Mouse (Mus musculus): ENCODE measurements around the gene Nmnat2. TPM values are rescaled to one million over a fixed set of nuclear protein-coding genes. Genes with fewer than 3 reads are reported as not detected.

Nmnat2 gene
- total and polyA plus RNA-seq, 2 experiments from 2014 or later: 87.6 to 152 TPM

DNA sequence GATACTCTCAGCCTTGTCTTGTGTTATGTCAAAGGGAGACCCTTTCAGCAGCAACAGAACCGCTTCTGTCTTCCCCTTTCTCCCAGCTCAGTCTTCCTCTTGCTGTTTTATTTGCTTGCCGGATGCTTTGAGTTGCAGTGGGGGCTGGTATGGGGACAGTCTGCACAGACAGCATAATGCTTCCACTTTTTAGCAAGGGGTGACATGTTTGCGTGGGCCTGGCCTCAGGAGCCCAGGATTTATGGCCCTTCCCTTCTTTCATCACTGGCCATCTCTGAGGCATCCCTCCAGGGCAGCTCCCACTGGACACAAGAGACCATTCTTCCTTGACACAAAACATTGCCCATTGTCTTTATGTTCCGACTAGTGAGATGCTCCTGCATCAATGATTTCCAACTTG, 18.2 kb downstream of the Nmnat2 start:
- ATAC-seq (ENCODE audit: low FRiP score) (no peak), DNase-seq (ENCODE audit: low spot score) (no peak)
- 46% methylated on average over 4 of the region's 4 CpGs for WGBS

DNA sequence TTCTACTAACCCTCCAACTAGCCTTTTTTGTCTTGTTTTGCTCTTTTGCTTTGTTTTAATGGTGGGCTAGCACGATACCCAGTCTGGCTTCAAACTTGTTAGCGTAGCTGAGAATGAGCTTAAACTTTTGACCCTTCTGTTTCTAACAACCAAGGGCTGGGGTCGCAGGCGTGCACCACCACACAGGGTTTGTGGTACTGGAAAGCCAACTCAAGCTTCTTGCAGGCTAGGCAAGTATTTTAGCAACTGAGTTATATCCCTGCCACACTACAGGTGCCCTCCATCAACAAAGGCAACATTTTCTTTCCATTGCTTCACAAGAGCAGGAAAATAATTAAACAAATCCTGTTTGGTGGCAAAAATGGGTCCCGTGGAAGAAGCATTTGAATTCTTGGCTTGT, 18.6 kb downstream of the Nmnat2 start:
- Histone ChIP-seq H3K27ac (ENCODE audit: low read depth, low read length) (no peak overlapping the region), H3K4me1 (ENCODE audit: insufficient read depth, low read length) (peaks cover 3% of the 10 kb centered on the region; the same call in 1 of the 2 replicates), H3K36me3 (ENCODE audit: insufficient read depth, low read length) (no peaks in the 10 kb centered on the region), H3K27me3 (ENCODE audit: insufficient read depth, low read length) (no peaks in the 10 kb centered on the region), H3K4me3 (ENCODE audit: low read depth, low read length) (no peak overlapping the region), H3K9ac (replicated peaks; ENCODE audit: low read length, poor library complexity, severe bottlenecking) (no peak overlapping the region), H3K9me3 (ENCODE audit: low read length) (no peaks in the 10 kb centered on the region), H3K4me2 (ENCODE audit: low read depth, low read length, poor library complexity, severe bottlenecking) (no peak overlapping the region)
- no peak for ATAC-seq (ENCODE audit: low FRiP score)
- no peak for DNase-seq (ENCODE audit: low spot score)
- TF ChIP-seq CTCF (IDR thresholded peaks at IDR 0.05): no peak
- WGBS: 23% methylated on average over 5 of the region's 5 CpGs

More for the DNA sequence above, 18.2 kb downstream of the Nmnat2 start:
- Histone ChIP-seq H3K27me3 (ENCODE audit: insufficient read depth, low read length) (no peaks in the 10 kb centered on the region), H3K4me1 (ENCODE audit: insufficient read depth, low read length) (peaks cover 3% of the 10 kb centered on the region; the same call in 1 of the 2 replicates), H3K4me3 (ENCODE audit: low read depth, low read length) (no peak overlapping the region), H3K4me2 (ENCODE audit: low read depth, low read length, poor library complexity, severe bottlenecking) (no peak overlapping the region), H3K9ac (replicated peaks; ENCODE audit: low read length, poor library complexity, severe bottlenecking) (no peak overlapping the region), H3K9me3 (ENCODE audit: low read length) (no peaks in the 10 kb centered on the region), H3K36me3 (ENCODE audit: insufficient read depth, low read length) (no peaks in the 10 kb centered on the region), H3K27ac (ENCODE audit: low read depth, low read length) (no peak overlapping the region)
- TF ChIP-seq CTCF (IDR thresholded peaks at IDR 0.05): no peak

DNA sequence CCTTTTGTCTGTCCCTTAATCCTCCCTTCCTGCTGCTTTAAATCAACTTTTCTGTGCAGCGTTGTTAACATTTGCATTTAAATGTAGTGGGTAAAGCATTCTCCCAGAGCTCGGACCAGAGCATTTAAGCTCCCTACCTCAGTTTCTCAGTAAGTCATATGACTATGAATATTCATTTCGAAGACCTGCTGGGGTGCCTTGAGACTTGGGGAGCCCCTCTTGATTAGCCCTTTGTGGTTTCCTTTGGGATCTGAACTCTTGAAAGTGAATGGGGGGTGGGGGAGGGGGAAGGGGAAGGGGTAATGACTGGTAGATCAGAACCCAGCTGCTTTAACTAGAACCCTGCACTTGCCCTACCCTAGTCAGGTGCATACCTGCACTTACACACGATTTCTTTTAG, 19.1 kb downstream of the Nmnat2 start:
- no peak overlapping the region for H3K4me2 ChIP-seq (ENCODE audit: low read depth, low read length, poor library complexity, severe bottlenecking)
- no peak for DNase-seq (ENCODE audit: low spot score)
- no peak overlapping the region for H3K27ac ChIP-seq (ENCODE audit: low read depth, low read length)
- no peak for ATAC-seq (ENCODE audit: low FRiP score)
- no peaks in the 10 kb centered on the region for H3K27me3 ChIP-seq (ENCODE audit: insufficient read depth, low read length)
- no peaks in the 10 kb centered on the region for H3K36me3 ChIP-seq (ENCODE audit: insufficient read depth, low read length)
- H3K4me1 ChIP-seq (ENCODE audit: insufficient read depth, low read length): peaks cover 3% of the 10 kb centered on the region; the same call in 1 of the 2 replicates
- H3K9me3 ChIP-seq (ENCODE audit: low read length): no peaks in the 10 kb centered on the region
- WGBS: 13% methylated on average over 4 of the region's 4 CpGs
- no peak for TF ChIP-seq CTCF (IDR thresholded peaks at IDR 0.05)
- no peak overlapping the region for H3K9ac ChIP-seq (replicated peaks; ENCODE audit: low read length, poor library complexity, severe bottlenecking)
- H3K4me3 ChIP-seq (ENCODE audit: low read depth, low read length): no peak overlapping the region

DNA sequence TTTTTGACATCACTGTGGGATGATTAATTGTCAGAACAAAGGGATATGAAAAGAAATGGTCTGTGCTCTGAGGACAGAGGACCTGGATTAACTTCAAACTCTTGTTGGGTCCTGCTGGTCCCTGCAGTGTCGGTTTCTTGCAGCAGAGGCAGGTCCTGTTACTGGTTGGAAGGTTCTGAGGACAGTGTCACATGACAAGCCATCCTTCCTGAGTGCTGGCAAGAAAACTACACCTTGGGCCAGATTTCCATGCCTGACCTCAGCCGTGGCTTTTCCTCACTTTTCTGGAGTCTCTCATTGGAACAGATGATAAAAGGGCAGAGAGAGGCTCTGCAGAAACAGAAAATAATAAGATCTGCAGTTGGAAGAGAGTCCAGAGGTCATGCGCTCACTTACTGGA, 20.4 kb downstream of the Nmnat2 start:
- no peaks in the 10 kb centered on the region for H3K36me3 ChIP-seq (ENCODE audit: insufficient read depth, low read length)
- no peaks in the 10 kb centered on the region for H3K9me3 ChIP-seq (ENCODE audit: low read length)
- H3K4me1 ChIP-seq (ENCODE audit: insufficient read depth, low read length): peaks cover 3% of the 10 kb centered on the region; the same call in 1 of the 2 replicates
- no peak overlapping the region for H3K9ac ChIP-seq (replicated peaks; ENCODE audit: low read length, poor library complexity, severe bottlenecking)
- H3K27ac ChIP-seq (ENCODE audit: low read depth, low read length): no peak overlapping the region
- ATAC-seq (ENCODE audit: low FRiP score) (no peak), DNase-seq (ENCODE audit: low spot score) (no peak)
- 80% methylated on average over 3 of the region's 3 CpGs for WGBS
- TF ChIP-seq CTCF (IDR thresholded peaks at IDR 0.05): no peak
- no peak overlapping the region for H3K4me3 ChIP-seq (ENCODE audit: low read depth, low read length)
- H3K27me3 ChIP-seq (ENCODE audit: insufficient read depth, low read length): no peaks in the 10 kb centered on the region
- no peak overlapping the region for H3K4me2 ChIP-seq (ENCODE audit: low read depth, low read length, poor library complexity, severe bottlenecking)

DNA sequence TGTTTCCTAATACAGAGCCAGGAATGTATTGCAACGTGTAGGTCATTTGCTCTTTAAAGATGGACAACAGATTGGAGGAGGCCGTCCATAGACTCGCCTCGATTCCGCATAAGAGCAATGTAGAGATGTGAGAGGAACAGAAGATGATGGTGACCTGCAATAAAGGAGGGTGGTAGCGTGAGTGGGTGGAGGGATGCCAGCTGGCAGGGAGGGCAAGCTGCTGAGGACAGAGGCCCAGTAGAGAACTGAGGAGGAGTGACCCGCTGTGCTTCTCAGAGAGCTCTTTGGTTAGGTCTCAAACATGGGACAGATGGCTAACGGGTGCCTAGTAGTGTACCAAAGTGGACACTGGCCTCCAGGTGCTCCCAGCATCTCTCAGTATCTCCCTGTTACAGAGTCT, 23.9 kb downstream of the Nmnat2 start:
- TF ChIP-seq CTCF (IDR thresholded peaks at IDR 0.05): no peak
- H3K4me2 ChIP-seq (ENCODE audit: low read depth, low read length, poor library complexity, severe bottlenecking): no peak overlapping the region
- 94% methylated on average over 8 of the region's 8 CpGs for WGBS
- no peak overlapping the region for H3K9ac ChIP-seq (replicated peaks; ENCODE audit: low read length, poor library complexity, severe bottlenecking)
- peaks cover 3% of the 10 kb centered on the region; the same call in 1 of the 2 replicates for H3K4me1 ChIP-seq (ENCODE audit: insufficient read depth, low read length)
- H3K27ac ChIP-seq (ENCODE audit: low read depth, low read length): no peak overlapping the region
- no peaks in the 10 kb centered on the region for H3K9me3 ChIP-seq (ENCODE audit: low read length)
- DNase-seq (ENCODE audit: low spot score) (no peak), ATAC-seq (ENCODE audit: low FRiP score) (no peak)
- no peak overlapping the region for H3K4me3 ChIP-seq (ENCODE audit: low read depth, low read length)
- no peaks in the 10 kb centered on the region for H3K36me3 ChIP-seq (ENCODE audit: insufficient read depth, low read length)
- H3K27me3 ChIP-seq (ENCODE audit: insufficient read depth, low read length): no peaks in the 10 kb centered on the region

DNA sequence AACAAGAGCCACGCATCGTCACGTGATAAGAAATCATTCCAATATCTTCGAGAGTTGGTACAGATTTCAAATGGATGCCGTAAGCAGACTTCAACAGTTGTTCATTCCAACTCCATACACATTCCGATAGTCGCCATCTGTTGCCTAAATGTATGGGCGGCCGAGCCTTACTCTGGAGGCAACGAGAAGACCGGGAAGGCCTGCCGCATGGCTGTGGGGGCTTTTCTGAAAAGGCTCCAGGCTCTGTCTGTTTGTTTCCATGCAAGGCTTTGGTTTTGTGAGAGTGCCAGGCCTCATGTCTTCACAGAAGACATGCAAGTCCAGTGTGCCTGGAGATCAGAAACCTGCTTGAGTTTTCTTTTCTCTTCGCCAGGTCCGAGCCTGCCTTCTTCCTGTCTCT, 28.6 kb downstream of the Nmnat2 start:
- no peak for TF ChIP-seq CTCF (IDR thresholded peaks at IDR 0.05)
- ATAC-seq (ENCODE audit: low FRiP score): no peak
- H3K27me3 ChIP-seq (ENCODE audit: insufficient read depth, low read length): no peaks in the 10 kb centered on the region
- no peak overlapping the region for H3K27ac ChIP-seq (ENCODE audit: low read depth, low read length)
- H3K9ac ChIP-seq (replicated peaks; ENCODE audit: low read length, poor library complexity, severe bottlenecking): no peak overlapping the region
- no peaks in the 10 kb centered on the region for H3K36me3 ChIP-seq (ENCODE audit: insufficient read depth, low read length)
- H3K9me3 ChIP-seq (ENCODE audit: low read length): no peaks in the 10 kb centered on the region
- H3K4me3 ChIP-seq (ENCODE audit: low read depth, low read length): no peak overlapping the region
- no peaks in the 10 kb centered on the region for H3K4me1 ChIP-seq (ENCODE audit: insufficient read depth, low read length)
- no peak for DNase-seq (ENCODE audit: low spot score)
- 93% methylated on average over 14 of the region's 14 CpGs for WGBS
- no peak overlapping the region for H3K4me2 ChIP-seq (ENCODE audit: low read depth, low read length, poor library complexity, severe bottlenecking)

Data from midbrain, postnatal 0 days (tissue).